Mouse (Mus musculus) CH12.LX (cell line): ENCODE data around the gene Abhd16b. TPM values are rescaled to one million over a fixed set of nuclear protein-coding genes. Genes with fewer than 3 reads are reported as not detected.

Experiments used
- DNase-seq: peaks from one replicate; pipeline ENCODE4 v3.0.0-alpha.2; 2013; ENCODE audit errors: extremely low read depth
- H3K27ac ChIP-seq: 2 replicates; pipeline ENCODE4 v1.5.1; 2012; ENCODE audit warnings: low read depth, mild to moderate bottlenecking, control low read depth, moderate library complexity; ENCODE audit not compliant: insufficient read depth
- H3K27me3 ChIP-seq: replicated peaks from 2 replicates; pipeline ENCODE3; 2012; ENCODE audit warnings: inconsistent platforms
- H3K36me3 ChIP-seq, 2 experiments: replicated peaks in 1 of 2; 2 replicates each; pipeline versions ENCODE3 to v1.6.1; 2012; ENCODE audit warnings: inconsistent platforms in 1 of 2, low read length in 1 of 2, mild to moderate bottlenecking in 1 of 2, mixed read lengths in 1 of 2, moderate library complexity in 1 of 2; ENCODE audit not compliant: control insufficient read depth in 1 of 2, insufficient read depth in 1 of 2
- H3K4me1 ChIP-seq, 2 experiments: 2 replicates each; pipeline ENCODE4 v1.6.1; 2012; ENCODE audit warnings: inconsistent platforms in 1 of 2, moderate library complexity in 1 of 2; ENCODE audit not compliant: insufficient read depth in 2 of 2, control insufficient read depth in 1 of 2
- H3K4me2 ChIP-seq: 2 replicates; pipeline ENCODE4 v1.6.1; 2012; ENCODE audit warnings: low read depth, mild to moderate bottlenecking, control low read depth; ENCODE audit not compliant: poor library complexity, insufficient read depth, severe bottlenecking
- H3K4me3 ChIP-seq, 3 experiments: fragments of 150-350 bp in 1 of 3; sonication (generic) in 1 of 3; replicated peaks in 1 of 3; 2 replicates each; pipeline versions ENCODE3 to v1.5.1; 2011 to 2012; ENCODE audit warnings: low read depth in 2 of 3, low read length in 2 of 3, mild to moderate bottlenecking in 2 of 3, moderate library complexity in 2 of 3, control low read depth in 1 of 3, improper control_type of control experiment in 1 of 3, inconsistent platforms in 1 of 3, mixed read lengths in 1 of 3; ENCODE audit not compliant: poor library complexity in 1 of 3
- H3K79me2 ChIP-seq: replicated peaks from 2 replicates; pipeline ENCODE4 v1.6.1; 2012; ENCODE audit warnings: mild to moderate bottlenecking, moderate library complexity; ENCODE audit not compliant: control insufficient read depth, poor library complexity, insufficient read depth, severe bottlenecking; ENCODE audit errors: extremely low read depth
- H3K9ac ChIP-seq: 2 replicates; pipeline ENCODE4 v1.6.1; 2012; ENCODE audit warnings: low read depth, mild to moderate bottlenecking, control low read depth, moderate library complexity; ENCODE audit not compliant: insufficient read depth
- H3K9me3 ChIP-seq: replicated peaks from 2 replicates; pipeline ENCODE3; 2012; ENCODE audit warnings: low read length, inconsistent platforms, mixed read lengths
- BHLHE40 ChIP-seq: IDR thresholded peaks from 2 replicates; pipeline ENCODE4 v1.6.1; 2011; ENCODE audit warnings: mild to moderate bottlenecking, low read depth, low read length, improper control_type of control experiment
- CHD2 ChIP-seq: IDR thresholded peaks from 2 replicates; pipeline ENCODE4 v1.6.1; 2011; ENCODE audit warnings: low read length, improper control_type of control experiment
- ETS1 ChIP-seq: conservative IDR thresholded peaks from 2 replicates; pipeline ENCODE4 v1.6.1; 2012; ENCODE audit warnings: low read depth, mild to moderate bottlenecking, inconsistent platforms, low read length, improper control_type of control experiment, moderate library complexity
- KAT2A ChIP-seq: IDR thresholded peaks from 2 replicates; pipeline ENCODE4 v1.6.1; 2012; ENCODE audit warnings: low read length, improper control_type of control experiment, inconsistent platforms; ENCODE audit not compliant: insufficient replicate concordance
- MAFK ChIP-seq: IDR thresholded peaks from 2 replicates; pipeline ENCODE4 v1.6.1; 2011; ENCODE audit warnings: low read length, improper control_type of control experiment; ENCODE audit not compliant: insufficient replicate concordance
- MAX ChIP-seq: IDR thresholded peaks from 2 replicates; pipeline ENCODE4 v1.6.1; 2011; ENCODE audit warnings: low read length, improper control_type of control experiment
- NELFE ChIP-seq: IDR thresholded peaks from 2 replicates; pipeline ENCODE4 v1.6.1; 2011; ENCODE audit warnings: low read depth, low read length, improper control_type of control experiment
- POLR2A ChIP-seq: IDR thresholded peaks from 2 replicates; pipeline ENCODE4 v1.6.1; 2011; ENCODE audit warnings: low read depth, mild to moderate bottlenecking, improper control_type of control experiment, low read length
- SMC3 ChIP-seq: IDR thresholded peaks from 2 replicates; pipeline ENCODE4 v1.6.1; 2011; ENCODE audit warnings: low read depth, low read length, improper control_type of control experiment
- UBTF ChIP-seq: IDR thresholded peaks from 2 replicates; pipeline ENCODE4 v1.6.1; 2012; ENCODE audit warnings: low read depth, mild to moderate bottlenecking, inconsistent platforms, low read length, improper control_type of control experiment, moderate library complexity
- USF2 ChIP-seq: conservative IDR thresholded peaks from 2 replicates; pipeline ENCODE4 v1.6.1; 2011; ENCODE audit warnings: low read depth, low read length, improper control_type of control experiment
- ZKSCAN1 ChIP-seq: IDR thresholded peaks from 2 replicates; pipeline ENCODE4 v1.6.1; 2012; ENCODE audit warnings: low read depth, inconsistent platforms, low read length, improper control_type of control experiment, borderline replicate concordance
- dilution Hi-C: fragments of 300-500 bp; cut with MboI; formaldehyde crosslinking; loops from 2 replicates; pipeline ENCODE4 v1.14.3; 2020; ENCODE audit warnings: low sequenced_read_pairs; ENCODE audit not compliant: extremely low pct_unique_long_range_greater_than_20kb, extremely low pct_ligation_motif_present
- in situ Hi-C: fragments of 300-500 bp; cut with MboI; formaldehyde crosslinking; loops from 3 replicates; pipeline ENCODE4 v1.14.3; 2019; ENCODE audit warnings: low sequenced_read_pairs, low pct_ligation_motif_present, low pct_unique_long_range_greater_than_20kb, mixed read lengths
- polyA plus RNA-seq: library from polyadenylated mRNA; unstranded; fragments of >175 nt; gene quantifications from 2 replicates; pipeline ENCODE4 v1.2.1, GENCODE M21; 2012; ENCODE audit warnings: low read depth; ENCODE audit not compliant: insufficient read length
- total RNA-seq, 2 experiments: library from RNA; depleted of rRNA; stranded (reverse); fragments of 300-350 nt in 1 of 2; fragments of >200 nt in 1 of 2; gene quantifications; 2 replicates each; pipeline ENCODE4 v1.2.3; 2012 to 2014

The Abhd16b gene
- total and polyA plus RNA-seq, 3 experiments = not detected

DNA sequence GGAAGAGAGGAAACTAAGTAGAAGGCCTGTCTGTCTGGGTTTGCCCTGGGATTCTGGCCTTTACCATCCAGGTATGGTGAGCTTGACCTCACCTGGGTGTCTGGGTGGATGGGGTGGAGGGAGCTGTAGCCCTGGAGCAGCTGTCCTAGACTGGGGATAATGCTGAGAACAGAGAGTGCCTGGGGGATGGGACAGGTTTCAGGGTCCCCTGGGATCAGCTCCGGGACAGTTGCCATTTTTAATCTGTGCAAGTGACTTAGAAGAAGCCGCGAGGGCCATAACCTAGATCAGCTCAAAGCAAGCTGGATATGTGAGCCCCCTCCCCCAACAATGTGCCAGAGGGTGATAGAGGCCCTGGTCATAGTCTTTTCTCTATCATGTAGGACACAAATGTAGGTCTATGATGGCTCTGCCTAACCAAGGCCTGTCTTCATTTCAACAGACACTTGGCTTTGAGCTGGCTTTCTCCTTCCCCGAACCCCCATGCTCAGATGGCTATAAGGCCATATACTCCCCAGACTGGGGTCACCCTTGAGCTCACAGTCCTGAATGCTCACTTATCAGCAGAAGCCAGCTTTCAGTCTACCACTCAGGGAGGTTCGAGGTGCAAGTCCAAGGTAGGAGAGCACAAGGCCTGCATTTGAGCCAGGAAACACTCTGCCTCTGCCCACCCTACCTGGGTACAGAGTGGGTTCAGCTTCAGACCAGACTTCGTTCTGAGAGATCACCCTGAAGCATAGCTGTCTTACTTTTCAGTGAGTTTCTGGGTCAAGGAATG lies 8.4 kb upstream of the Abhd16b start:
- Histone ChIP-seq H3K79me2 (no peaks in the 10 kb centered on the region), H3K4me2 (peak overlapping the region; percentile 97), H3K27me3 (no peaks in the 10 kb centered on the region), H3K27ac (peak overlapping the region; percentile 70), H3K4me1 (peaks cover 23 to 54% of the 10 kb centered on the region in 2 experiments), H3K4me3 (no peak overlapping the region), H3K36me3 (peaks cover 0 to 1% of the 10 kb centered on the region in 2 experiments), H3K9me3 (no peaks in the 10 kb centered on the region), H3K9ac (peak overlapping the region; percentile 67; the same call in 1 of the 2 replicates)
- dilution Hi-C loops (no loop called here), in situ Hi-C loops (loop anchor here (5.0 to 25.0 kb wide), 2 partner anchors 92 to 297 kb away; partner anchors contain the start of gene Ppdpf)
- peak; percentile 42 for DNase-seq
- TF ChIP-seq MAX = no peak
- no peak; the same call in 1 of the 2 replicates for TF ChIP-seq BHLHE40
- no peak for TF ChIP-seq ETS1
- no peak; the same call in 1 of the 2 replicates for TF ChIP-seq CHD2
- no peak for TF ChIP-seq POLR2A
- no peak for TF ChIP-seq SMC3
- no peak for TF ChIP-seq ZKSCAN1

DNA sequence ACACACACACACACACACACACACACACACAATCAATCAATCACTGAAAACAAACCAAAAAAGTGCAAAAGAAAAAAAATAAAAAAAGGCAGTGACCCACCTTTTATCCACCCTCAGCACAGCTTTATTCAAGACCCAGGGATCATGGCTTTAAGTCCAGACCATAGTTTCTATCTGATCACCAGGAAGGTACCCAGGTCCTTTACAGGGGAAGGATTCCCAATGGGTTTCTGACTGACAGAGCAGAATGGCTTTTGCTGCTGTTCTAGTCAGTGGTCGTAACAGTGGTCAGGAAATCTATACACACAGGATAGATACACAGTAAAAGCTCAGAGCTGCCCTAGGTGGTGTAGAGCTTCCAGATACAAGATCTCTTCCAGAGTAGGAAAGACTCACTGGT lies 7.3 kb upstream of the Abhd16b start:
- no peak for TF ChIP-seq NELFE
- no peak for TF ChIP-seq MAFK
- TF ChIP-seq UBTF = no peak
- TF ChIP-seq SMC3 = no peak
- TF ChIP-seq USF2 = no peak
- no peak for TF ChIP-seq KAT2A
- TF ChIP-seq CHD2 = no peak
- TF ChIP-seq, all 38 proteins: peak for 0
- H3K9me3 ChIP-seq = no peaks in the 10 kb centered on the region
- H3K4me3 ChIP-seq = no peak overlapping the region
- peaks cover 23 to 54% of the 10 kb centered on the region in 2 experiments for H3K4me1 ChIP-seq
- H3K4me2 ChIP-seq = no peak overlapping the region
- H3K27me3 ChIP-seq = no peaks in the 10 kb centered on the region
- in situ Hi-C loops = loop anchor here (5.0 to 25.0 kb wide), 2 partner anchors 93 to 298 kb away; partner anchors contain the start of gene Ppdpf
- no peak for DNase-seq
- no peak overlapping the region for H3K9ac ChIP-seq
- no peaks in the 10 kb centered on the region for H3K79me2 ChIP-seq
- no peak overlapping the region for H3K27ac ChIP-seq
- H3K36me3 ChIP-seq = no peaks in the 10 kb centered on the region
- dilution Hi-C loops = no loop called here
